Mouse (Mus musculus) limb, embryonic 14.5 days (tissue): ENCODE results near the gene Gm20388. TPM values are rescaled to one million over a fixed set of nuclear protein-coding genes. Genes with fewer than 3 reads are reported as not detected.

Source experiments
- ATAC-seq: fragments of 200-750 bp; cut with Nextera tagmentation; 2 replicates; pipeline ENCODE4 v1.8.0; 2017; ENCODE audit warnings: low read depth, moderate number of reproducible peaks, moderate TSS enrichment; ENCODE audit not compliant: low FRiP score
- DNase-seq: peaks from one replicate; pipeline ENCODE4 v3.0.0-alpha.2; 2015; ENCODE audit warnings: low spot score
- H3K27ac ChIP-seq: fragments of 300-500 bp; sonication (generic); replicated peaks from 2 replicates; pipeline ENCODE4 v1.5.1; 2014; ENCODE audit warnings: low read depth, mild to moderate bottlenecking, low read length, moderate library complexity, mixed read lengths
- H3K27me3 ChIP-seq: fragments of 300-500 bp; sonication (generic); 2 replicates; pipeline ENCODE4 v1.6.1; 2014; ENCODE audit warnings: low read length, mixed read lengths; ENCODE audit not compliant: control insufficient read depth, insufficient read depth
- H3K36me3 ChIP-seq: fragments of 300-500 bp; sonication (generic); 2 replicates; pipeline ENCODE4 v1.6.1; 2014; ENCODE audit warnings: mild to moderate bottlenecking, low read length, moderate library complexity, mixed read lengths; ENCODE audit not compliant: control insufficient read depth, insufficient read depth
- H3K4me1 ChIP-seq: fragments of 300-500 bp; sonication (generic); 2 replicates; pipeline ENCODE4 v1.6.1; 2014; ENCODE audit warnings: antibody characterized with exemption, low read length, mixed read lengths; ENCODE audit not compliant: control insufficient read depth, insufficient read depth
- H3K4me2 ChIP-seq: fragments of 300-500 bp; sonication (generic); replicated peaks from 2 replicates; pipeline ENCODE4 v1.6.1; 2014; ENCODE audit warnings: low read depth, mild to moderate bottlenecking, low read length, moderate library complexity; ENCODE audit not compliant: severe bottlenecking
- H3K4me3 ChIP-seq: fragments of 300-500 bp; sonication (generic); replicated peaks from 2 replicates; pipeline ENCODE4 v1.5.1; 2014; ENCODE audit warnings: low read length
- H3K9ac ChIP-seq: fragments of 300-500 bp; sonication (generic); 2 replicates; pipeline ENCODE4 v1.6.1; 2014; ENCODE audit warnings: mild to moderate bottlenecking, low read depth, low read length, moderate library complexity; ENCODE audit not compliant: severe bottlenecking
- H3K9me3 ChIP-seq: fragments of 300-500 bp; sonication (generic); 2 replicates; pipeline ENCODE4 v1.6.1; 2016; ENCODE audit warnings: low read length; ENCODE audit not compliant: control insufficient read depth
- POLR2A ChIP-seq: fragments of 200-500 bp; IDR thresholded peaks from 2 replicates; pipeline ENCODE4 v1.8.0; 2012; ENCODE audit warnings: inconsistent platforms, mild to moderate bottlenecking, moderate library complexity, borderline replicate concordance; ENCODE audit not compliant: insufficient read depth, insufficient read length; ENCODE audit errors: extremely low read depth
- WGBS: fragments of 180-500 bp; shearing (Covaris S2); extraction: QIAGEN DNeasy Blood & Tissue Kit; methylation state at CpG from one replicate; pipeline ENCODE4 v1.1.7; 2014; 5-methylcytosine and 5-hydroxymethylcytosine counted together
- polyA plus RNA-seq, 2 experiments: library from polyadenylated mRNA; depleted of rRNA in 1 of 2; stranded (reverse) in 1 of 2; unstranded in 1 of 2; fragments of >200 nt; fragmentation: Nextera tagmentation in 1 of 2; extraction: Ambion mirVana in 1 of 2; gene quantifications; 2 replicates each; pipeline versions ENCODE4 v1.2.1 to v1.2.3; 2012 to 2014

Gm20388 gene
- polyA plus RNA-seq, 2 experiments, result 1.9 to 49.9 TPM

GRCm38 (mm10) chr8:123328552-123328951 lies 3417.9 kb downstream of the Gm20388 start:
- Histone ChIP-seq H3K27ac (no peak overlapping the region), H3K36me3 (no peaks in the 10 kb centered on the region), H3K4me2 (no peak overlapping the region), H3K4me3 (no peak overlapping the region), H3K9ac (no peak overlapping the region), H3K9me3 (no peaks in the 10 kb centered on the region), H3K27me3 (peaks cover 8% of the 10 kb centered on the region; the same call in 1 of the 2 replicates), H3K4me1 (0 out of 2 replicates have a peak, but pooled peaks cover 5% of the 10 kb centered on the region)
- no peak for DNase-seq
- TF ChIP-seq POLR2A, result no peak
- 95% methylated on average over 2 of the region's 2 CpGs for WGBS
- no peak for ATAC-seq

GRCm38 (mm10) chr8:123329350-123329749 lies 3418.7 kb downstream of the Gm20388 start:
- Histone ChIP-seq H3K27ac (no peak overlapping the region), H3K9me3 (no peaks in the 10 kb centered on the region), H3K36me3 (no peaks in the 10 kb centered on the region), H3K4me2 (no peak overlapping the region), H3K9ac (no peak overlapping the region), H3K27me3 (peaks cover 16% of the 10 kb centered on the region), H3K4me3 (no peak overlapping the region), H3K4me1 (0 out of 2 replicates have a peak, but pooled peaks cover 5% of the 10 kb centered on the region)
- WGBS, result 86% methylated on average over 4 of the region's 4 CpGs
- no peak for ATAC-seq
- DNase-seq, result no peak
- no peak for TF ChIP-seq POLR2A

GRCm38 (mm10) chr8:123329961-123330360 lies 3419.3 kb downstream of the Gm20388 start:
- WGBS, result 79% methylated on average over 5 of the region's 5 CpGs
- H3K4me1 ChIP-seq, result 0 out of 2 replicates have a peak, but pooled peaks cover 5% of the 10 kb centered on the region
- no peak for TF ChIP-seq POLR2A
- H3K9ac ChIP-seq, result no peak overlapping the region
- no peaks in the 10 kb centered on the region for H3K9me3 ChIP-seq
- no peak overlapping the region for H3K4me2 ChIP-seq
- no peak overlapping the region for H3K27ac ChIP-seq
- H3K4me3 ChIP-seq, result no peak overlapping the region
- no peak for DNase-seq
- ATAC-seq, result no peak
- peaks cover 17% of the 10 kb centered on the region for H3K27me3 ChIP-seq
- no peaks in the 10 kb centered on the region for H3K36me3 ChIP-seq

- no peak overlapping the region for H3K9ac ChIP-seq
- H3K27ac ChIP-seq, result no peak overlapping the region
- 0 out of 2 replicates have a peak, but pooled peaks cover 5% of the 10 kb centered on the region for H3K4me1 ChIP-seq
- H3K27me3 ChIP-seq, result peaks cover 17% of the 10 kb centered on the region
- no peaks in the 10 kb centered on the region for H3K36me3 ChIP-seq
- H3K4me3 ChIP-seq, result no peak overlapping the region
- no peak overlapping the region for H3K4me2 ChIP-seq
- DNase-seq (no peak), ATAC-seq (no peak)
- no peaks in the 10 kb centered on the region for H3K9me3 ChIP-seq
- no peak for TF ChIP-seq POLR2A
- 76% methylated on average over 6 of the region's 6 CpGs for WGBS
These were observed 3420.1 kb downstream of the Gm20388 start for GRCm38 (mm10) chr8:123330701-123331100.

GRCm38 (mm10) chr8:123331301-123331700 lies 3420.7 kb downstream of the Gm20388 start:
- TF ChIP-seq POLR2A, result no peak
- no peak overlapping the region for H3K27ac ChIP-seq
- no peak overlapping the region for H3K4me2 ChIP-seq
- no peaks in the 10 kb centered on the region for H3K36me3 ChIP-seq
- DNase-seq (no peak), ATAC-seq (no peak)
- H3K9ac ChIP-seq, result no peak overlapping the region
- H3K9me3 ChIP-seq, result no peaks in the 10 kb centered on the region
- H3K4me3 ChIP-seq, result no peak overlapping the region
- WGBS, result 83% methylated on average over 2 of the region's 2 CpGs
- peaks cover 17% of the 10 kb centered on the region for H3K27me3 ChIP-seq
- H3K4me1 ChIP-seq, result 0 out of 2 replicates have a peak, but pooled peaks cover 5% of the 10 kb centered on the region

GRCm38 (mm10) chr8:123331810-123332209 lies 3421.2 kb downstream of the Gm20388 start:
- WGBS, result 34% methylated on average over 8 of the region's 8 CpGs
- Histone ChIP-seq H3K9me3 (no peaks in the 10 kb centered on the region), H3K9ac (no peak overlapping the region), H3K4me2 (peak overlapping the region; percentile 83), H3K27me3 (peaks cover 17% of the 10 kb centered on the region), H3K4me3 (no peak overlapping the region), H3K27ac (no peak overlapping the region), H3K4me1 (0 out of 2 replicates have a peak, but pooled peaks cover 5% of the 10 kb centered on the region), H3K36me3 (no peaks in the 10 kb centered on the region)
- no peak for TF ChIP-seq POLR2A
- DNase-seq (no peak), ATAC-seq (no peak)
